Mouse (Mus musculus): ENCODE data around the gene Gm28048.

- TF ChIP-seq CTCF (IDR thresholded peaks at IDR 0.05; ENCODE audit: borderline replicate concordance, insufficient read depth, low read depth, low read length) (no peak), POLR2A (IDR thresholded peaks at IDR 0.05; ENCODE audit: borderline replicate concordance, insufficient read depth, low read length) (no peak)
These were observed 155.2 kb downstream of the Gm28048 start for GRCm38 (mm10) chr11:22826665-22827064.

Data from cerebellum, adult 2 months (tissue).